Mouse (Mus musculus) midbrain, embryonic 14.5 days (tissue): ENCODE results near the gene Pik3r6. TPM values are rescaled to one million over a fixed set of nuclear protein-coding genes. Genes with fewer than 3 reads are reported as not detected.

Experiments
- ATAC-seq: fragments of 200-750 bp; cut with Nextera tagmentation; 2 replicates; pipeline ENCODE4 v1.8.0; 2017; ENCODE audit warnings: moderate number of reproducible peaks, moderate library complexity; ENCODE audit not compliant: low FRiP score, low TSS enrichment
- DNase-seq: peaks from one replicate; pipeline ENCODE4 v3.0.0-alpha.2; 2015
- H3K27ac ChIP-seq: fragments of 300-500 bp; sonication (generic); replicated peaks from 2 replicates; pipeline ENCODE4 v1.5.1; 2014; ENCODE audit warnings: mild to moderate bottlenecking, low read depth, low read length, moderate library complexity
- H3K27me3 ChIP-seq: fragments of 300-500 bp; sonication (generic); 2 replicates; pipeline ENCODE4 v1.6.1; 2014; ENCODE audit warnings: low read length, control low read depth, mixed read lengths; ENCODE audit not compliant: control insufficient read depth, insufficient read depth
- H3K36me3 ChIP-seq: fragments of 300-500 bp; sonication (generic); 2 replicates; pipeline ENCODE4 v1.6.1; 2014; ENCODE audit warnings: low read length, control low read depth; ENCODE audit not compliant: control insufficient read depth, insufficient read depth
- H3K4me1 ChIP-seq: fragments of 300-500 bp; sonication (generic); 2 replicates; pipeline ENCODE4 v1.6.1; 2014; ENCODE audit warnings: mild to moderate bottlenecking, antibody characterized with exemption, low read length, control low read depth; ENCODE audit not compliant: control insufficient read depth, insufficient read depth
- H3K4me2 ChIP-seq: fragments of 300-500 bp; sonication (generic); 2 replicates; pipeline ENCODE4 v1.6.1; 2014; ENCODE audit warnings: mild to moderate bottlenecking, low read length, moderate library complexity
- H3K4me3 ChIP-seq: fragments of 300-500 bp; sonication (generic); replicated peaks from 2 replicates; pipeline ENCODE4 v1.5.1; 2014; ENCODE audit warnings: low read depth, low read length
- H3K9ac ChIP-seq: fragments of 300-500 bp; sonication (generic); replicated peaks from 2 replicates; pipeline ENCODE4 v1.6.1; 2014; ENCODE audit warnings: mild to moderate bottlenecking, low read length, moderate library complexity
- H3K9me3 ChIP-seq: fragments of 300-500 bp; sonication (generic); 2 replicates; pipeline ENCODE4 v1.6.1; 2016; ENCODE audit warnings: low read length, control low read depth, mixed read lengths; ENCODE audit not compliant: control insufficient read depth
- WGBS: fragments of 180-500 bp; shearing (Covaris S2); extraction: QIAGEN DNeasy Blood & Tissue Kit; methylation state at CpG from one replicate; pipeline ENCODE4 v1.1.7; 2014; 5-methylcytosine and 5-hydroxymethylcytosine counted together
- polyA plus RNA-seq: library from polyadenylated mRNA; unstranded; fragments of >200 nt; fragmentation: Nextera tagmentation; extraction: Ambion mirVana; gene quantifications from 2 replicates; pipeline ENCODE4 v1.2.1, GENCODE M21; 2014

Gene Pik3r6
- polyA plus RNA-seq, 1 experiment from 2014 or later = 1.5 TPM

GRCm38 (mm10) chr11:68533971-68534475 lies 31.2 kb downstream of the Pik3r6 start:
- DNase-seq = no peak
- Histone ChIP-seq H3K27ac (no peak overlapping the region), H3K36me3 (no peaks in the 10 kb centered on the region), H3K9me3 (no peaks in the 10 kb centered on the region), H3K4me1 (no peaks in the 10 kb centered on the region), H3K4me3 (no peak overlapping the region), H3K27me3 (no peaks in the 10 kb centered on the region), H3K4me2 (no peak overlapping the region), H3K9ac (no peak overlapping the region)
- 79% methylated on average over 6 of the region's 6 CpGs for WGBS
- ATAC-seq = no peak

- DNase-seq (no peak), ATAC-seq (no peak)
- H3K36me3 ChIP-seq = no peaks in the 10 kb centered on the region
- no peak overlapping the region for H3K4me3 ChIP-seq
- H3K27me3 ChIP-seq = no peaks in the 10 kb centered on the region
- H3K9ac ChIP-seq = no peak overlapping the region
- 69% methylated on average over 4 of the region's 4 CpGs for WGBS
- H3K9me3 ChIP-seq = no peaks in the 10 kb centered on the region
- no peak overlapping the region for H3K27ac ChIP-seq
- no peak overlapping the region for H3K4me2 ChIP-seq
- H3K4me1 ChIP-seq = no peaks in the 10 kb centered on the region
These were observed 33.2 kb downstream of the Pik3r6 start for GRCm38 (mm10) chr11:68536026-68536425.

- DNase-seq (peak; percentile 50), ATAC-seq (no peak)
- H3K4me3 ChIP-seq = no peak overlapping the region
- no peaks in the 10 kb centered on the region for H3K4me1 ChIP-seq
- no peaks in the 10 kb centered on the region for H3K36me3 ChIP-seq
- 54% methylated on average over 4 of the region's 4 CpGs for WGBS
- H3K27ac ChIP-seq = no peak overlapping the region
- H3K9me3 ChIP-seq = no peaks in the 10 kb centered on the region
- H3K4me2 ChIP-seq = no peak overlapping the region
- no peak overlapping the region for H3K9ac ChIP-seq
- H3K27me3 ChIP-seq = no peaks in the 10 kb centered on the region
These were observed 33.6 kb downstream of the Pik3r6 start for GRCm38 (mm10) chr11:68536465-68536864.

DNA sequence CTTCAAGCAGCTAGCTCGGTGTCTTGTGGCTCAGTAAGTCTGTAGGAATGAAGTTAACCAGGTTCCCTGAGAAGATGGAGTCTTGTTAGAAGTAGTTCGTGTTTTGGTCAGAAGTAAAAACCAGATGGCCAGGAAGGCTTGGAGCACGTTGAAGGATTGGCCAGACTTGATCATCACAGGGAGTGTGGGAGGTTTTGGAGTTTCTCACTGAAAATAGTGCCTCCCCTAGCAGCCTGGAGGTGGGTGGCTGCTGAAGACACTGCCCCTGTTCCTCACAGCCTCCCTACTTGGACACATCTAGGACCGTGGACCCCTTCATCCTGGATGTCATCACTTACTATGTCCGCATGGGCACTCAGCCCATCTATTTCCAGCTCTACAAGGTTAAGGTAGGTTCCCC lies 36.8 kb downstream of the Pik3r6 start:
- Histone ChIP-seq H3K27me3 (no peaks in the 10 kb centered on the region), H3K27ac (no peak overlapping the region), H3K9ac (no peak overlapping the region), H3K4me3 (no peak overlapping the region), H3K4me1 (no peaks in the 10 kb centered on the region), H3K9me3 (no peaks in the 10 kb centered on the region), H3K36me3 (no peaks in the 10 kb centered on the region), H3K4me2 (no peak overlapping the region)
- ATAC-seq = no peak
- no peak for DNase-seq
- WGBS = 58% methylated on average over 5 of the region's 5 CpGs

DNA sequence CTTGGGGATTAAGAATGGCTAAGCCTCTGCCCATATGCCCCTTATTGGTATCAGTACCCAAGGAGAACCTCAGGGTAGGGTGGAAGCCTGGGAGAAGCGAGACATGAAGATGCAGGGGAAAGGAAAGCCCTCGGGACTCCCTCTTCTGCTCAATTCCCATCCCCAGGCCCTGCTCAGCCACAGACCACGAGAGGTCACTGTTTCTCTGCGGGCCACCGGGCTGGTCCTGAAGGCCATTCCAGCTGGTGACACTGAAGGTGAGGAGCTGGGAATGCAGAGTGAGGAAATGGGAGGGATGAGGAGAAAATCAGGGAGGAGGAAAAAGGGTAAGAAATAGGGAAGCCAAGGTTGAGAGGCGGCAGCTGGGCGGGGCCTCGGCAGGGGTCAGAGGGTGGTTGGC lies 41.7 kb downstream of the Pik3r6 start:
- no peak overlapping the region for H3K4me2 ChIP-seq
- no peaks in the 10 kb centered on the region for H3K4me1 ChIP-seq
- H3K9me3 ChIP-seq = no peaks in the 10 kb centered on the region
- H3K27me3 ChIP-seq = no peaks in the 10 kb centered on the region
- no peak overlapping the region for H3K4me3 ChIP-seq
- 10% methylated on average over 8 of the region's 8 CpGs for WGBS
- peak; percentile 40 for DNase-seq
- no peak overlapping the region for H3K9ac ChIP-seq
- ATAC-seq = no peak
- no peaks in the 10 kb centered on the region for H3K36me3 ChIP-seq
- no peak overlapping the region for H3K27ac ChIP-seq

- H3K27ac ChIP-seq = no peak overlapping the region
- no peak for DNase-seq
- no peak overlapping the region for H3K4me2 ChIP-seq
- no peaks in the 10 kb centered on the region for H3K4me1 ChIP-seq
- no peak overlapping the region for H3K4me3 ChIP-seq
- H3K36me3 ChIP-seq = no peaks in the 10 kb centered on the region
- H3K9me3 ChIP-seq = no peaks in the 10 kb centered on the region
- H3K9ac ChIP-seq = no peak overlapping the region
- no peaks in the 10 kb centered on the region for H3K27me3 ChIP-seq
- WGBS = 63% methylated on average over 7 of the region's 7 CpGs
- ATAC-seq = no peak
These were observed 42.4 kb downstream of the Pik3r6 start for GRCm38 (mm10) chr11:68545172-68545571.

- ATAC-seq (no peak), DNase-seq (no peak)
- Histone ChIP-seq H3K4me2 (no peak overlapping the region), H3K4me3 (no peak overlapping the region), H3K27me3 (no peaks in the 10 kb centered on the region), H3K36me3 (no peaks in the 10 kb centered on the region), H3K9me3 (no peaks in the 10 kb centered on the region), H3K9ac (no peak overlapping the region), H3K27ac (no peak overlapping the region), H3K4me1 (no peaks in the 10 kb centered on the region)
- WGBS = 88% methylated on average over 8 of the region's 8 CpGs
These were observed 42.9 kb downstream of the Pik3r6 start for GRCm38 (mm10) chr11:68545682-68546222.

- Histone ChIP-seq H3K9me3 (no peaks in the 10 kb centered on the region), H3K4me1 (no peaks in the 10 kb centered on the region), H3K4me2 (no peak overlapping the region), H3K27ac (no peak overlapping the region), H3K4me3 (no peak overlapping the region), H3K9ac (no peak overlapping the region), H3K36me3 (no peaks in the 10 kb centered on the region), H3K27me3 (no peaks in the 10 kb centered on the region)
- 69% methylated on average over 2 of the region's 2 CpGs for WGBS
- ATAC-seq = no peak
- no peak for DNase-seq
These were observed 44.7 kb downstream of the Pik3r6 start for GRCm38 (mm10) chr11:68547484-68547883.

DNA sequence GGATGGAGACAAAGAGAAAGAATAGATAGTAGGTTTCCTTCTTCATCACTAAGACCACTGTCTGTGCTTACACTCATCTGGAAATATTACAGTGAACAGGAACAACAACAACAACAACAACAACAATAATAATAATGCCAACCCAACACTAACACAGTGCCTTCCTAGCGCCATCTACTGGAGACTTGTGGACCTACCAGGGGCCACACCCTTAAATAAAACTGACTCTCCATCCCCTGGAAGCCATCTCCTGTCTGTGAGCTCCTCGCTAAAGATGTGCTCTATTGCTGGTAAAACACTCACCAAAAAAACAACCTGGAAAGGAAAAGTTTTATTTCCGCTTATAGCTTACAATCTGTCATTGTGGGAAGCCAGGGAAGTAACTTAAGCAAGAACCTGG lies 46.8 kb downstream of the Pik3r6 start:
- no peaks in the 10 kb centered on the region for H3K36me3 ChIP-seq
- no peak overlapping the region for H3K9ac ChIP-seq
- WGBS = 57% methylated on average over 3 of the region's 3 CpGs
- no peak overlapping the region for H3K27ac ChIP-seq
- H3K4me1 ChIP-seq = no peaks in the 10 kb centered on the region
- no peaks in the 10 kb centered on the region for H3K9me3 ChIP-seq
- H3K4me2 ChIP-seq = no peak overlapping the region
- H3K4me3 ChIP-seq = no peak overlapping the region
- no peaks in the 10 kb centered on the region for H3K27me3 ChIP-seq
- ATAC-seq = no peak
- no peak for DNase-seq
